Mouse (Mus musculus) cerebellum, adult 9-10 months (tissue): ENCODE data around the gene 4930470P17Rik.
"Not testable (repeated sequence)": the region's sequence is repeated elsewhere in the genome, so short reads cannot be mapped to it uniquely, and the experiment has no call there.

Source experiments
- DNase-seq: peaks from one replicate; pipeline ENCODE4 v3.0.0; 2022

4930470P17Rik gene

DNA sequence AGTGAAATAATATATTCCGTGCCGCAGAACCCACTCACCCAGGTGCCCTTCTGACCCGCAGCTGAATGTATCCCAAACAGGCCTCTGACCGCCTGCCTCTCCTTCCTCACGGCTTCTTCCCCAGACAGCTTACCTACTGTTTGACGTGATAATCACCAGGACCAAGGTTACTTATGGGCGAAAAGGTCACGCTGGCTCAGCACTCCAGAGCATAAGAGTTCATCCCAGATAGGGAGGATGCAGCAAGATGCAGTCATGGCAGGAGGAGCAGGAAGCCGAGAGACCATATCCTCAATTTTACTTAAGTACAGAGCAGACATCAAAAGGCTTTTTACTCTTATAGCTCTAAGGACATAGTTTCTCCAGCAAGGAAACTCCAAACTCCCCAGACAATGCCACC lies at the start of gene 4930470P17Rik:
Gene 4930470P17Rik, minus strand, starts transcription at position 101 of the 400 bp plus-strand sequence.
- DNase-seq = no peak

GRCm38 (mm10) chr2:170651483-170651882 lies 49.7 kb upstream of the 4930470P17Rik start:
- DNase-seq = no peak

DNA sequence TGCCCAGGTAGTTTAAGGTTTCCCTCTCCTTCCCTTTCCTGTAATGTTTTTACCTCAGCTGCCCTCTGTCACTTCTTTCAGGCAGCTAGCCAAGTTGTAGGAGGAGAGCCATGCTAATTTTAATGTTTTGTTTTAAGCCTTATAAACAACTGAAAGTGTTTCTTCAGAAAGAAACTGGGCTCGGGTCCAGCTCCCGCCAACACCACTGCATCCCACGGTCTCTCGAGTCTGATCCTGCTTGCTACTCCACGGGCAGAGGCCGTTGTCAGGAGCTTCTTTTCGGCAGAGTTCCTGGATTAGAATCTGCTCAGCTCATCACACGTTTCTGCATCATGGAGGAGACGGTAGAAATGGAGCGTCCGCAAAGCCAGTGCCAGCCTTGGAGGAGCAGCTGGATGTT lies 46.7 kb upstream of the 4930470P17Rik start:
- no peak for DNase-seq

DNA sequence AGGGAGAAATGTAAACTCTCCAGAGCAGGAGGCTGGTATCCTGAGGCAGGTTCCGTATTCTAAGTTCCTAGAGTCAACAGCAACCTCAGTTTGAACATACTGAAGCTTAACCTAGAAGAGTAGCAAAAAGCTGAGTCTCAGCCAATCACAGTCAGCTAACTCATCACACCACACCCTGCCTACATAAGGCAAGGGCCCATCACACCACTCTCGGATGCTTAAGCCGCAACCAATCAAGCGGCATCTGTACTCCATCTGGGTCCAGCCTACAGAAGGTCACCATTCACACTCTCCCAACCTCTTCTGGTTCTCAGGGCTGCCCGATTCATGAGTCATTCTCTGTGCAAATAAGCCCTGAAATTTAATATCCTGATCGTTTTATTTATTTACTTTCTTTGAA lies 44.4 kb upstream of the 4930470P17Rik start:
- no peak for DNase-seq

GRCm38 (mm10) chr2:170642338-170642806 lies 40.6 kb upstream of the 4930470P17Rik start:
- no peak for DNase-seq

GRCm38 (mm10) chr2:170640281-170640680 lies 38.5 kb upstream of the 4930470P17Rik start:
- no peak for DNase-seq

- DNase-seq = no peak
Measured at GRCm38 (mm10) chr2:170638746-170639145, 36.9 kb upstream of the 4930470P17Rik start.

DNA sequence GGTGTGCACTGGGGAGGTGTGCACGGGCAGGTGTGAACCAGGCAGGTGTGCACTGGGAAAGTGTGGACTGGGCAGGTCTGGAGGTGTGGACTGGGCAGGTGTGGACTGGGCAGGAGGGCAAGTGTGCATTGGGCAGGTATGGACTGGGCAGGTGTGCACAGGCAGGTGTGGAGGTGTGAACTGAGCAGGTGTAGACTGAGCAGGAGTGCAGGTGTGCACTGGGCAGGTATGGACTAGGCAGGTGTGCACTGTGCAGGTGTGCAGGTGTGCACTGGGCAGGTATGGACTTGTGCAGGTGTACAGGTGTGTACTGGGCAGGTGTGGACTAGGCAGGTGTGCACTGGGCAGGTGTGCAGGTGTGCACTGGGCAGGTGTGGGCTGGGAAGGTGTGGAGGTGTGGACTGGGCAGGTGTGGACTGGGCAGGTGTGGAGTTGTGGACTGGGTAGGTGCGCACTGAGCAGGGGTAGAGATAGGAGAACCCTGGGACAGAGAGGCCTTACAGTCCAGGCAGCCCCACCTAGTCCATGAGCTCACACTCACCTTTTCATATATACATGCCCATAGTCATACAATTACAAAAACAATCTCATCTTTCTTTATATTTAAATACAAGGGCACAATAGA lies 31.3 kb upstream of the 4930470P17Rik start:
- DNase-seq = no peak

DNA sequence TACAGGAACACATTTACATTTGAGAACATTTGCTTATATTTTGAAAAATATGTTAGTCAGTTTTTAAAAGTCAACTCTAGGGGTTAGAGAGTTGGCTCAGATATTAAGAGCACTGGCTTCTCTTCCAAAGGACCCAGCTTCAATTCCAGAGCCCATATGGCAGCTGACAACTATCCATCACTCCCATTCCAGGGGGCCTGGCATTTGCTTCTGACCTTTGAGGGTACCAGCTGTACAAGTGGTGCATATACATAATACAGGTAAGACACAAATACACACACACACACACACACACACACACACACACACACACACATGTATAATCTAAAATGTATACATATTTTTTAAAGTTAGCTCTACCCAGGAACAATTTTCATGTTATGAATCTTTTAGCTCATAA lies 30.6 kb upstream of the 4930470P17Rik start:
- DNase-seq = no peak

GRCm38 (mm10) chr2:170631375-170631774 lies 29.6 kb upstream of the 4930470P17Rik start:
- DNase-seq = no peak

DNA sequence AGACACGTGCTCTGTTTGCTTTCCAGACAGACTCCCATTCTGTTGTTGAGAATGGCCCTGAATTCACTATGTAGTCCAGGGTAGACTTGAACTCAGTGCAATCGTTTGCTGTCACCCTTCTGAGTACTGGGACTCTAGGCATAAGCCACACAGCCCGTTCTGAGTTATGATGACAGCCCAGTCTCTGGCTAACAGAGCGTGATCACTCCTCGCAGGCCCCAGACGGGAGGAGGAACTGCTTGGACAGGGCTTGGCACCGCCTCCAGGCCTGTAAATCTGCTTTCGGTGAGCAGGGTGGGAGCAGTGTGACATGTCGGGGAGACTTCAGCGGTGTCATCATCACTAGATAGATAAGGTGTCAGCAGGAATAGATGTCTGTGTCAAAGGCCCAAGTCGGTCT lies 28.7 kb upstream of the 4930470P17Rik start:
- DNase-seq = no peak

GRCm38 (mm10) chr2:170627991-170628390 lies 26.2 kb upstream of the 4930470P17Rik start:
- DNase-seq = not testable (repeated sequence)

DNA sequence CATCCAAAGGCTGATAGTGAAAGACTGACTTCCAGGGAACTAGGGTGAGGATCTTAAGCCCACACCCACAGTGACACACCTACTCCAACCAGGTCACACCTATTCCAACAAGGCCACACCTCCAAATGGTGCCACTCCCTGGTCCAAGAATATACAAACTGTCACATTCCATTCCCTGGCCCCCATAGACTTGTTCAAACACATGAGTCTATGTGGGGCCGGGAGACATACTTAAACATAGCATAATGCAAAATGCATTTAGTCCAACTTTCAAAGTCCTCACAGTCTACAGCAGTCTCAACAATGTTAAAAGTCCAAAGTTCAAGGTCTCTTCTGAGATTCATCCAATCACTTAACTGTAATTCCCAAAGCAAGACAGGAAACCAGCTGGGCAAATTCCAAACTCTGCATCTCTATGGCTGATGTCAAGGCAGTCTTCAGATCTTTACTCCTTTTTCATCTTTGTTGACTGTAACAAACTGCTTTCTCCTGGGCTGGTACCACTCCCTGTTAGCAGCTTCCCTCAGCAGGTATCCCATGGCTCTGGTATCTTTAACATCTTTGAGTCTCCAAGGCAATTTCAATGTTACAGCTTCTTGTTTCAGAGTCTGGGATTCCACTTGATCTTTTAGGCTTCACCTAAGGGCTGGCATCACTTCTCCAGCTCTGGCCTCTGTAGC lies 22.5 kb upstream of the 4930470P17Rik start:
- DNase-seq = not testable (repeated sequence)

DNA sequence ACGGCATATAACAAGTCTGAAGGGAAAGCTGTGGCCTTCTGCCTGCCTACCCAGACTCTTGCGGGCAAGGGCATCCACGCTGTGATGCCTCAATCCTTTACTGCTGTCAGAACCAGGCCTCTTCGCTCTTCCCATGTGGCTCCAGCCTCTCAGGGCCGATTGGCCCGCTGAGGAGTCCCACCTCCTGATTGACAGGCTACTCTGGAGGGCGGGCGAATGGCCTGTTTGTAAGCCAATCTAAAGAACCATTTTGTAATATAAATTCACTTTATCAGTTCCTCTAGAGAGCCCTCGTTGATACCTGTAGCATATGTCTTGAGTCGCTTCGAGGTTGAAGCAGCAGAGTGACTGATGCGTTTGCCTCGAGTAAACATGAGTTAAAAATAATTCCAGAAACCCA lies 21.2 kb upstream of the 4930470P17Rik start:
- DNase-seq = no peak

DNA sequence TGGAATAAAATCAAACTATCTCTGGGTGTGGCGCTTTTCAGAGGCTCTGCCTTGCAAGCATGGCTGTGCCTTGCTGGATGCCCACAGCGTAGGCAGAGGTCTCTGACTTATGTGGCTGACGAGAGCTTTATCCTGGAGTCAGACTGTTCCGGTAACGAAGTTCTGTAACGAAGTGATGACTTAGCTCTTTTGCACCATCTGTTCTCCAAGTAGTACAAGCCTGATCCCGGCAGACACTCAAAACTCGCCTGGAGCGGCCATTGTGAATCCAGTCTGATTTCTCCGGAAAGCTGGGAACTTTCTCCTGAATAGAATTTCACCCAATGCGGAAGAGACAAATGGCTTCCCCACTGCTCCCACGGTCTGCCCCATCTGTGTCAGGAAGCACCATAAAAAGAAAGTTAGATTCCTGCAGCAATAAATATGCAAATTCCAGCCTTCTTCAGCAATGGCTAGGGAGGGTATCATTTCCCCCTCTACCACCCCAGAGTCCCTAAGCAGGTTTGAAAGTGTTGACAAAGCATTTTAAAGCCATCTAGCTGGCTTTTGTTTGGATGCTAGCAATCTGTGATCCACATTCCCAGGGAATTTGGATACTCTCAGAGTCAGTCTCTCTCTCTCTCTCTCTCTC lies 17.2 kb upstream of the 4930470P17Rik start:
- no peak for DNase-seq

DNA sequence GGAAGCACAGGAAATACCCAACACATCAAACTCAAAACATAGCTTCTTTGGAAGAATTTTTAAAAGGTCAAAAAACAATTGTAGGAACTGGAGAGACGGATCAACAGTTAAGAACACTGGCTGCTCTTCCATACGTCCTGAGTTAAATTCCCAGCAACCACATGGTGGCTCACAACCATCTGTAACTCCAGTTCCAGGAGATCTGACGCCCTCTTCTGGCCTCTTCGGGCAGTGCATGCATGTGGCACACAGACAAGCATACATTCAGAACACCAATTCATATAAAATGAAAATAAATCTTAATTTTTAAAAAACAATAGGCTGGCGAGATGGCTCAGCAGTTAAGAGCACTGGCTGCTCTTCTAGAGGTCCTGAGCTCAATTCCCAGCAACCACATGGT lies 10.0 kb upstream of the 4930470P17Rik start:
- DNase-seq = not testable (repeated sequence)

DNA sequence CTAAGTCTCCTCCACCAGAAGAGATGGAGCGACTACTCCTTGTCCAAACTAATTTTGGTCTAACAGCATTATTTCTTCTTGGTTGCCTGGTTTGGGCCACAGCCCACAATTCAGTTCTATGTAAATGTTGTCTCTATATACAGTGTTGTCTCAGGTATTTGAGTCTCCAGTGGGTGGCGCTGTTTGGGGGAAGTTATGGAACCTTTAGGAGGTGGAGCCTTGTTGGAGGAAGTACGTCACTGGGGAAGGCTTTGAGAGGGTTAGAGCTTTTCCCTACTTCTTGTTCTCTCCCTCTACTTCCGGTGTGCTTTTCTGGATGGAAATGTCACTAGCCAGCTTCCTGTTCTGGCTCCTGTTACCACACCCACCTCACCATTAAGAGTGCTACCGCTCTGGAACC lies 646 bp downstream of the 4930470P17Rik start:
- DNase-seq = no peak

DNA sequence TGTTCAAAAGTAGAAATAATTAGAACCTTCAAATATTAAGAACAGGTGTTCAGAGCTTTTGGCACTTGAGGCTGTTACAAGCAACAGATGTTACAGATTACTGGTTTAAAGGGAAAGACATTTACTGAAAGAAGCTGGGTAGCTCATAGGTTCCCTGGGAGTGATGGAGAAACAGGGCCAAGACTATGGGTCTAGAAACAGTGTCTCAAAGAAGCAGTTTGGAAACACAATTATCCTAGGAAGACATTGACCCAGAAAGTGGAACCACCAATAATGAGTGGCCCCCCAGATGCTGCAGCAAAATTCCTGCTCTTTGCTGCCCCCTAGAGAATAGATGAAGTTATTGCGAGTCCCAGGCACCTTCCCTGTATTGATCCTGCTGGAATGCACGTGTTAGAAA lies 4.2 kb downstream of the 4930470P17Rik start:
- no peak for DNase-seq

GRCm38 (mm10) chr2:170596726-170597125 lies 5.1 kb downstream of the 4930470P17Rik start:
- peak; percentile 7 for DNase-seq

- DNase-seq = no peak
Measured at GRCm38 (mm10) chr2:170592161-170592560, 9.7 kb downstream of the 4930470P17Rik start.

DNA sequence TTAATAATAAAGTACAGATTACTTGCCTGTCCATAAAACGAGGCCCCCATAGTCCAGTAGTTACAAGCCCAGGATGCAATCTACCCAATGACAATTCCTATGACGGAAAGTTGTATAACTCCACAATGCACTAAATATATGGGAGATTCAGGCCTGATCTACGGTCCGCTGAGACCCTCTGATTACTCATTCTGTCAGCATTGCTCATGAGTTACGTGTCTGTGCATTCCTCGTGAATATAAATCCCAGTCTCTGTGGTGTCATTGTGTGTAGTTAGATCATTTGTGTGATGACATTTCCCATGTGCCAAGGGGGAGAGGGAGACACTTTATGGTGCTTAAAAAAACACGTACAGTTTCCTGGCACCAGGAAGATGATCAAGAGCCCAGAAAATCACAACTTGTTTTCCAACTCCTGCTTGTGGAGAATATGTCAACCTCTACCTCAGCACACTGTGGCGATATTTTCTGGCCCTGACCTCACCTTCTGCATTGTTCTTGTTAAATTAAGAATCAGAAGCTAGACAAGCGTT lies 13.4 kb downstream of the 4930470P17Rik start:
- no peak for DNase-seq

GRCm38 (mm10) chr2:170584678-170585077 lies 17.1 kb downstream of the 4930470P17Rik start:
- no peak for DNase-seq

GRCm38 (mm10) chr2:170579551-170579950 lies 22.3 kb downstream of the 4930470P17Rik start:
- no peak for DNase-seq

GRCm38 (mm10) chr2:170578588-170578987 lies 23.2 kb downstream of the 4930470P17Rik start:
- no peak for DNase-seq
